9 mouse cellular contexts compared by ENCODE assay signal in the genomic region with DNA sequence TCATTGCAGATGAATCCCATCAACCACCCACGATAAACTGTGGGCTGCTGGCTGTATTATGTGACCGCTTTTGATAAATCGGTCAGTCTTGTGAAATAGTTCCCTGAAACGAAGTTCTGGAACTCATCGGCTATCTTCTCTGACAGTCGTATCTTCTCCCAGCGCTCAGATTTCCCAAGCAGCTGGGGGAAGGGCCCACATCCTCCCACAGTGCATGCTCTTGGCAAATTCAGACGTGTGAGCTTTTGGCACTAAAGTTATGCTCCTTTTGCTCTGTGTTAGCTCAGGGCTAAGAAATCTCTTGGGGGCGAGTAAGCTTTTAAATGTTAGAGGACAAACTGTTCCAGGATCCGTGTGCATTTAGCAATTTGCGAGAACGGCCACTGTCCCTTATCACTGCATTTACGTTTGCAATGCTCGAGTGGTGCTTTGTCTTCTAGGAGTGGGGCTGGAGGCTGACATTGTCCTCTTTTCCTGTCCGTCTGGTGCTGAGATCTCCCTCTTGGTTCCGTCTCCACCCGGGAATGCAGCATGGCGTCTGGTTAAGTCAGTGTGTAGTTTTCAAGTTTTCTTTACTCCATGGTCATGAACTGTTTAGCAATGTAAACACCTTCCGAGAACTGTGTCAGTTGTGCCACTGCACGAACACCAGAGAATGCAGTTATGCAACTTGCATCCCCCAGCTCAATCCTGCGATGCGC. TPM values are rescaled to one million over a fixed set of nuclear protein-coding genes. Genes with fewer than 3 reads are reported as not detected.
DNase-seq lines count a peak whose midpoint lies in the region; ATAC-seq lines count a peak whose summit lies in the region.
"Had no signal": no experiment of that assay in that cellular context is flagged by ENCODE, and none has a peak within 500 bp of the region (broad histone marks: within the 10 kb centered on the region; RNA-seq: fewer than 3 reads in every experiment).

No protein-coding gene starts in this region.

- no peak overlapping the region for H3K9ac ChIP-seq in kidney, embryonic 14.5 days (ENCODE audit: low read depth, low read length)
- H3K9ac ChIP-seq in heart, embryonic 11.5 days (ENCODE audit: low read depth, low read length), result peak overlapping the region; percentile 50; the same call in 1 of the 2 replicates
- H3K9ac ChIP-seq in liver, embryonic 11.5 days (ENCODE audit: low read depth, low read length), result 0 out of 2 replicates have a peak overlapping the region, but pooled peaks have one; percentile 25
- H3K9ac ChIP-seq: embryonic facial prominence, embryonic 12.5 days had no signal

- H3K9me3 ChIP-seq in kidney, embryonic 14.5 days (ENCODE audit: control insufficient read depth, low read length), result no peaks in the 10 kb centered on the region
- no peaks in the 10 kb centered on the region for H3K9me3 ChIP-seq in heart, embryonic 11.5 days (replicated peaks; ENCODE audit: control insufficient read depth, low read length)
- H3K9me3 ChIP-seq in liver, embryonic 11.5 days (ENCODE audit: control insufficient read depth, low read length), result no peaks in the 10 kb centered on the region
- H3K9me3 ChIP-seq: embryonic facial prominence, embryonic 12.5 days had no signal

- H3K4me2 ChIP-seq in kidney, embryonic 14.5 days (replicated peaks; ENCODE audit: low read depth, low read length), result peak overlapping the region; percentile 31
- H3K4me2 ChIP-seq in heart, embryonic 11.5 days, result peak overlapping the region; percentile 56
- peak overlapping the region; percentile 7; the same call in 1 of the 2 replicates for H3K4me2 ChIP-seq in liver, embryonic 11.5 days
- H3K4me2 ChIP-seq: embryonic facial prominence, embryonic 12.5 days had no signal

- H3K27me3 ChIP-seq in kidney, embryonic 14.5 days (ENCODE audit: control insufficient read depth, insufficient read depth, low read length), result no peaks in the 10 kb centered on the region
- H3K27me3 ChIP-seq in heart, embryonic 11.5 days (ENCODE audit: control insufficient read depth, insufficient read depth, low read length), result no peaks in the 10 kb centered on the region
- no peaks in the 10 kb centered on the region for H3K27me3 ChIP-seq in liver, embryonic 11.5 days (replicated peaks; ENCODE audit: control insufficient read depth, insufficient read depth, low read length)
- H3K27me3 ChIP-seq: embryonic facial prominence, embryonic 12.5 days had no signal

- no peak for DNase-seq in kidney, adult 8-10 months
- peak; percentile 37 for DNase-seq in liver, embryonic 11.5 days (ENCODE audit: low spot score)
- DNase-seq in testis, postnatal 10 days (ENCODE audit: low spot score), result peak; percentile 46
- no peak for DNase-seq in layer of hippocampus, postnatal 36 days
- DNase-seq in cerebellum, postnatal 25 days, result no peak

- 31% methylated on average over 22 of the region's 22 CpGs for WGBS in kidney, embryonic 14.5 days
- WGBS in heart, embryonic 11.5 days (ENCODE audit: insufficient replicate concordance), result 23% methylated on average over 22 of the region's 22 CpGs
- 47% methylated on average over 22 of the region's 22 CpGs for WGBS in liver, embryonic 11.5 days

- H3K4me3 ChIP-seq in kidney, embryonic 14.5 days (ENCODE audit: low read length), result peak overlapping the region; percentile 2; the same call in 1 of the 2 replicates
- peak overlapping the region; percentile 19 for H3K4me3 ChIP-seq in heart, embryonic 11.5 days (ENCODE audit: low read depth, low read length)
- H3K4me3 ChIP-seq in liver, embryonic 11.5 days (ENCODE audit: low read depth, low read length), result no peak overlapping the region
- H3K4me3 ChIP-seq: embryonic facial prominence, embryonic 12.5 days had no signal

- H3K27ac ChIP-seq in kidney, embryonic 14.5 days (ENCODE audit: low read depth, low read length), result no peak overlapping the region
- peak overlapping the region; percentile 7; the same call in 1 of the 2 replicates for H3K27ac ChIP-seq in heart, embryonic 11.5 days (ENCODE audit: low read depth, low read length)
- no peak overlapping the region for H3K27ac ChIP-seq in liver, embryonic 11.5 days (ENCODE audit: low read depth, low read length)
- H3K27ac ChIP-seq: embryonic facial prominence, embryonic 12.5 days had no signal

- peak; percentile 72 for ATAC-seq in kidney, embryonic 14.5 days (ENCODE audit: low FRiP score, low TSS enrichment)
- ATAC-seq in heart, embryonic 11.5 days (replicated peaks; ENCODE audit: insufficient number of reproducible peaks, low FRiP score, low TSS enrichment), result no peak
- ATAC-seq in liver, embryonic 11.5 days (replicated peaks; ENCODE audit: low FRiP score), result no peak
- no peak for ATAC-seq in erythroid progenitor cell, adult 5-6 weeks (replicated peaks; ENCODE audit: low FRiP score, poor library complexity, severe bottlenecking)

- H3K4me1 ChIP-seq in kidney, embryonic 14.5 days (ENCODE audit: control insufficient read depth, insufficient read depth, low read length), result 0 out of 2 replicates have a peak, but pooled peaks cover 5% of the 10 kb centered on the region
- peaks cover 9% of the 10 kb centered on the region for H3K4me1 ChIP-seq in heart, embryonic 11.5 days (ENCODE audit: control insufficient read depth, insufficient read depth, low read length)
- no peaks in the 10 kb centered on the region for H3K4me1 ChIP-seq in liver, embryonic 11.5 days (replicated peaks; ENCODE audit: control insufficient read depth, insufficient read depth, low read length)
- H3K4me1 ChIP-seq: embryonic facial prominence, embryonic 12.5 days had no signal

- no peaks in the 10 kb centered on the region for H3K36me3 ChIP-seq in kidney, embryonic 14.5 days (ENCODE audit: control insufficient read depth, insufficient read depth, low read length)
- H3K36me3 ChIP-seq in heart, embryonic 11.5 days (ENCODE audit: control insufficient read depth, insufficient read depth, low read length), result no peaks in the 10 kb centered on the region
- no peaks in the 10 kb centered on the region for H3K36me3 ChIP-seq in liver, embryonic 11.5 days (ENCODE audit: control insufficient read depth, insufficient read depth, low read length)
- H3K36me3 ChIP-seq: embryonic facial prominence, embryonic 12.5 days had no signal

RNA-seq across cellular contexts. Expression of a gene that starts 12.3 kb away (rescaled TPM):
- polyA plus RNA-seq in kidney, embryonic 14.5 days (2014; fragmentation: Nextera tagmentation; extraction: Ambion mirVana), result 26.0 and 26.9 TPM in 2 replicates
- polyA plus RNA-seq in heart, embryonic 11.5 days (2014; fragmentation: Nextera tagmentation; extraction: Ambion mirVana), result 19.3 and 19.8 TPM in 2 replicates
- polyA plus RNA-seq in liver, embryonic 11.5 days (2014; fragmentation: Nextera tagmentation; extraction: Ambion mirVana), result 26.7 and 27.5 TPM in 2 replicates
- total RNA-seq in layer of hippocampus, postnatal 36 days (2021), result under 1 TPM; 0.25 to 0.40 TPM
- 42.5 and 54.5 TPM in 2 replicates for total RNA-seq in erythroid progenitor cell, adult 5-6 weeks (2015; ENCODE audit: low replicate concordance)
- 65.7 and 131 TPM in 2 replicates for total RNA-seq in erythroid progenitor cell, adult 5-6 weeks (2017; ENCODE audit: low replicate concordance)

Comparison
In these comparisons a context has a peak if more than half of its experiments do, and no peak if none do; other contexts are left out.
1. DNase-seq: peak in liver, embryonic 11.5 days (single experiment) and testis, postnatal 10 days (single experiment); none in kidney, adult 8-10 months (0 of 2), layer of hippocampus, postnatal 36 days (0 of 2) and cerebellum, postnatal 25 days (0 of 2).
2. Peak in every context shown above with its lines, with median percentiles within 50 percentile points of each other: H3K4me2 ChIP-seq.